Mouse (Mus musculus) liver, adult (tissue): ENCODE data around the gene Shd.

Experiments
- GATA4 ChIP-seq: IDR thresholded peaks from 2 replicates; pipeline ENCODE4 v1.6.1; 2014; ENCODE audit warnings: mild to moderate bottlenecking, low read length; ENCODE audit not compliant: insufficient replicate concordance

The Shd gene

GRCm38 (mm10) chr17:55969966-55970891 lies at the start of gene Shd:
Gene Shd (plus strand): TSS chr17:55970467.
- no peak for TF ChIP-seq GATA4

GRCm38 (mm10) chr17:55931553-55932502 lies 38.4 kb upstream of the Shd start:
- TF ChIP-seq GATA4: no peak

- TF ChIP-seq GATA4: no peak
Observed at GRCm38 (mm10) chr17:55932635-55933034, 37.6 kb upstream of the Shd start.

DNA sequence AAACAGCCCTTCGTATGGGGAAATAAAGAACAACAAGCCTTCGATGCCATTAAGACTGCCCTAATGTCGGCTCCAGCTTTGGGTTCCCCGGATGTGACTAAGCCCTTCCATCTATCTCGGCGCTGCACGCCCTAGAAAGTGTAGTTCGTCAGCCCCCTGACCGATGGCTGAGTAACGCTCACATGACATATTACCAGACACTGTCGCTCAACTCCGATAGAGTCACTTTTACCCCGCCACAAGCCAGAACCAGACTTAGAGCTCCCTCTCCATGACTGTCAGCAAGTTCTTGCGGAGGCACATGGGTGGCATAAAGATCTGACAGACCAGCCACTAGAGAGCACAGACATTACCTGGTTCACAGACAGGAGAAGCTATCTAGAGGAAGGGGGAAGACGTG lies 37.1 kb upstream of the Shd start:
- TF ChIP-seq GATA4: no peak

DNA sequence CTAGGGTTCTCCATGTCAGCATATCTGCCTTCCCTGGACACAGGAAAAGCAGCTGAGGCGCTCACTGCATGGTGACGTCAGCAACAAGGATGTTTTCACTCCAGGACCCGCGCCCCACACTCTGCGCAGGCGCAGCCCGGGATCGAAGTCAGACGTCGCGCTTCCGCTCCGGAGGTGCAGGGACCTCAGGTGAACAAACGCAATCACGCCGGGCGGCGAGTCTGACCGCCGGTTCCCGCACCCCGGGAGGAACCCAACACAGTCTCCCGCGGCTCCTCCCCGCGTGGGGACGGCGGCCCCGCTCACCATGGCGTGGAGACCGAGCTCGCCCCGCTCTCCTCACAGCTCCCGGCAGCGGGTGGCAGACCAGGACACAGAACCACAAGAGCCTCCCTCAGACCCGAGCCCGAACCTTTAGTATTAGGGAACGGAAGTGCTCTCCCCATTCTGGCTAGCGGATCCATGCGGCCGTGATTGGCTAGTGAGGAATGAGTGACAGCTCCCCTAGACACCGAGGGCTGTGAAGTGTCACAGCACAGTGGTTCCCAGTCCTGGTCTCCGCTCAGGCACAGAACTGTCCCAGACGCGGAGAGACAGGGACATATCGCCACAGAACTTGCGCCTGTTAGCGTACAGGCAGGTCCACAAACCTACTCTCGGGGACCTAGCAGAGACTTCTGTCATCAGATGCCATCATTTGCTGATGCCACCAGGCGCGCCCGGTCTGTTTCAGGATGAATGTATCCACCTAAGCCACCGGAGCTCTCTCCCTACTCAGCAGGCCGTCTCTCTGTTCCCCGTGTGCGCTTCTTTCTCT lies 25.2 kb upstream of the Shd start:
- TF ChIP-seq GATA4: peak; percentile 33; the same call in 1 of the 2 replicates

DNA sequence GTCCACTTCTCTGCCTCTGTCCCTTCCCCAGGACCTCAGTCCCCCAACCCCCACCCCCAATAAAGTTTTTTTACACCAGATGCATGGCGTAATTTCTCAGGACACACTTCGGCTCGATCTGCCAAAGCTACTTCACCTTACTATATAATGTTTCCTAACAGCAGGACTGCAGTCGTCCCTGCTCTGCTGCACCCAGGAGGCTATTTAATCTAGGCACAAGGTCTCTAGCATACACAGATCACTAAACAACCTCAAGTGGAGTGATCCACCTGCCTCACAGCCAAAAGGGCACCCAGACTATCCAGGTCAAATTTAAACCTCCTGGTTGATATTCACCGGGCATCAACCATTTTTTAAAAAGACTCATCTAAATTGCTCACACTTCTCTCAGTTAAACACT lies 24.6 kb upstream of the Shd start:
- TF ChIP-seq GATA4: no peak

DNA sequence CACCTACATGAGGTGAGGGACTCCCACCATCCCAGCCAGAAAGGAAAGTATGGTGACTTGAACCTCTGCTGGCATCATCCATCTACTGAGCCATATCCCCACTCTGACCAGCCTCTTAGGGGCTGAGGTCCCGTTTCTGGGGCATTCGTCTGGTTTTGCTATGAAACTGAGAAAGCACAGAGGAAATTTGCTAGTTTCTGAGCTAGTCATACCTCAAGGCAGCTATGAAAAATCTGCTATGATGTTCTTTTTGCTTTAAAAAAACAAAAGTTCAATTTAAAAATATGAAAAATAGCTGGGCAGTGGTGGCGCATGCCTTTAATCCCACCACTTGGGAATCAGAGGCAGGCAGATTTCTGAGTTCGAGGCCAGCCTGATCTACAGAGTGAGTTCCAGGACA lies 21.6 kb upstream of the Shd start:
- no peak for TF ChIP-seq GATA4

- no peak for TF ChIP-seq GATA4
Observed at GRCm38 (mm10) chr17:55949400-55949799, 20.9 kb upstream of the Shd start, which contains the start of gene Zfp119b. Gene Zfp119b (minus strand): TSS chr17:55949500.

- no peak for TF ChIP-seq GATA4
Observed at GRCm38 (mm10) chr17:55950601-55951000, 19.7 kb upstream of the Shd start.

GRCm38 (mm10) chr17:55952041-55952440 lies 18.2 kb upstream of the Shd start:
- no peak for TF ChIP-seq GATA4

- TF ChIP-seq GATA4: no peak
Observed at GRCm38 (mm10) chr17:55952447-55953027, 17.7 kb upstream of the Shd start, which contains the start of gene Ebi3. Gene Ebi3 (plus strand): TSS chr17:55952640.

- no peak for TF ChIP-seq GATA4
Observed at GRCm38 (mm10) chr17:55953751-55954150, 16.5 kb upstream of the Shd start.

GRCm38 (mm10) chr17:55954229-55954628 lies 16.0 kb upstream of the Shd start:
- TF ChIP-seq GATA4: no peak

DNA sequence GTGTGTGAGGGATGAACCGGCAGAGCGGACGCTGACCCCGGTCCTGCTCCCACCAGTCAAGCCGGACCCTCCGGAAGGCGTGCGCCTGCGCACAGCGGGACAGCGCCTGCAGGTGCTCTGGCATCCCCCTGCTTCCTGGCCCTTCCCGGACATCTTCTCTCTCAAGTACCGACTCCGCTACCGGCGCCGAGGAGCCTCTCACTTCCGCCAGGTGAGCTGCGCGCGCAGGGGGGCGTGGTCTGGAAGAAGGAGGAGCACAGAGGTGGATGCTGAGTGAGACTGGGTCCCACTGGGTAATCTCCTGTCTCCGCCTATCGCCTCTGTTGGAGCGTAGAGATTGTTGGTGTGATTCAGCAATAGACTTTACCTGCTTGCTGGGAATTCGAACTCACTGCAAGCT lies 14.1 kb upstream of the Shd start:
- TF ChIP-seq GATA4: no peak

- TF ChIP-seq GATA4: no peak
Observed at GRCm38 (mm10) chr17:55956591-55956990, 13.7 kb upstream of the Shd start.

DNA sequence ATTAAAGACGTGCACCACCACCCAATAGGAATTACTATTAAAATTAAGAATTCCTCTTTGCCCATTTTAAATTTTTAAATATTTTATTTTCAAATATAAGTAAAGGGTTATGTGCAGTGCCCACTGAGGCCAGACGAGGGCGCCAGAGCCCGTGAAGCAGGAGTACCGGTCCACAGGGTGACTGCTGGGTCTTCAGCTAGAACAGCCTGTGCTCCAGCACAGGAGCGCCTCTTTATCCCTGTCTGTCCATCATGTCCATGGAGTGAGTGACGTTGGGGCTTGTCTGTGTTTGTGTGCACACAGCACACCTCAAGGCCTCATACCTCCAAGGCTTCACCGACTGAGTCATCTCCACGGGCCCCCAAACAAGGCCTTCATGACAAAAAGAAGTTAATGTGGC lies 13.1 kb upstream of the Shd start:
- TF ChIP-seq GATA4: no peak
